Mouse (Mus musculus): ENCODE results near the gene Shc3. TPM values are rescaled to one million over a fixed set of nuclear protein-coding genes. Genes with fewer than 3 reads are reported as not detected.

Shc3 gene
- polyA plus RNA-seq, 1 experiment from 2014 or later, result 5.1 TPM

- H3K27me3 ChIP-seq, result no peaks in the 10 kb centered on the region
Measured at GRCm38 (mm10) chr13:51466117-51466841, 102.9 kb downstream of the Shc3 start.

GRCm38 (mm10) chr13:51464294-51464693, 104.9 kb downstream of the Shc3 start:
- H3K4me1 ChIP-seq, result 0 out of 2 replicates have a peak, but pooled peaks cover 4% of the 10 kb centered on the region
- no peaks in the 10 kb centered on the region for H3K27me3 ChIP-seq
- H3K4me2 ChIP-seq (replicated peaks), result no peak overlapping the region
- no peak overlapping the region for H3K4me3 ChIP-seq
- H3K27ac ChIP-seq, result no peak overlapping the region
- no peaks in the 10 kb centered on the region for H3K36me3 ChIP-seq
- ATAC-seq (ENCODE audit: low FRiP score), result no peak
- H3K9me3 ChIP-seq (replicated peaks), result no peaks in the 10 kb centered on the region
- H3K9ac ChIP-seq, result no peak overlapping the region
- 72% methylated on average over 4 of the region's 4 CpGs for WGBS

More at GRCm38 (mm10) chr13:51466117-51466841, 102.9 kb downstream of the Shc3 start:
- H3K9me3 ChIP-seq (replicated peaks), result no peaks in the 10 kb centered on the region
- H3K9ac ChIP-seq, result no peak overlapping the region
- 59% methylated on average over 14 of the region's 14 CpGs for WGBS
- ATAC-seq (ENCODE audit: low FRiP score), result no peak
- no peak overlapping the region for H3K4me3 ChIP-seq
- no peak overlapping the region for H3K27ac ChIP-seq
- H3K36me3 ChIP-seq, result no peaks in the 10 kb centered on the region
- H3K4me2 ChIP-seq (replicated peaks), result no peak overlapping the region
- H3K4me1 ChIP-seq, result 0 out of 2 replicates have a peak, but pooled peaks cover 4% of the 10 kb centered on the region

DNA sequence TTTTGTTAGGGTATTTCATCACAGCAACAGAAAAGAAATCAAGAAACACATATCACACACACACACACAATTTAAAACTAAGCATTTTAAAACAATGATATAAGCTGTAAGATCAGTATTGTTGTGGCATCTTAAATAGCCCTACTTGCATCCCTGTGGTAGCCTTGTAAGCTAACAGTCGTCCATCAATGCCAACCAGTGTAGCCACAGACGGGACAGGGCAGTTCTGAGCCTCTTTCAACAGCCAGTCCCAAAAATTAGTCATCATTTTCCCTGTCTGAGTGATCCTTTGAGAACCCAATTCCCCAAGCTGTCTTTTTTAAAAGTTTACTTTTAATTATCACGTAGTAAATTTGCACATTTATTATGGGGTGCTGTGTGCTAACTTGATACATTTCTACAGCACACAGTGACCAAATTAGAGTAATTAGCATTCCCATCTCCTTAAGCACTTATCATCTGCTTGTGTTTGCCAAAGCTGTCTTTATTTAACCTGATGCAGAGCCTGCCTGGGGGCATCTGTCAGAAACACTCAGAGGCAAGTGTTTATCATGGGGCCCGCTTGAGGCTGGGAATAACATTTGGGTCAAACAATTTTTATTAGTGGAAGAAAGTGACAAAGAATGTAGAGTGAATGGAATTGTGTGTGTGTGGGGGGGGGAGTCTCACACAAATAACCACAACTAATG, 112.9 kb downstream of the Shc3 start:
- no peaks in the 10 kb centered on the region for H3K9me3 ChIP-seq (replicated peaks)
- H3K4me3 ChIP-seq, result no peak overlapping the region
- H3K36me3 ChIP-seq, result no peaks in the 10 kb centered on the region
- H3K9ac ChIP-seq, result no peak overlapping the region
- ATAC-seq (ENCODE audit: low FRiP score), result no peak
- H3K4me1 ChIP-seq, result peaks cover 3% of the 10 kb centered on the region; the same call in 1 of the 2 replicates
- no peak overlapping the region for H3K27ac ChIP-seq
- WGBS, result 46% methylated on average over 4 of the region's 4 CpGs
- no peaks in the 10 kb centered on the region for H3K27me3 ChIP-seq
- no peak overlapping the region for H3K4me2 ChIP-seq (replicated peaks)

GRCm38 (mm10) chr13:51446550-51446949, 122.7 kb downstream of the Shc3 start:
- H3K27me3 ChIP-seq, result no peaks in the 10 kb centered on the region; the same call in 1 of the 2 replicates
- no peak overlapping the region for H3K27ac ChIP-seq
- H3K4me1 ChIP-seq, result no peaks in the 10 kb centered on the region
- H3K9ac ChIP-seq, result no peak overlapping the region
- no peak overlapping the region for H3K4me2 ChIP-seq (replicated peaks)
- WGBS, result 75% methylated on average over 4 of the region's 4 CpGs
- no peak for ATAC-seq (ENCODE audit: low FRiP score)
- no peaks in the 10 kb centered on the region for H3K36me3 ChIP-seq
- no peak overlapping the region for H3K4me3 ChIP-seq
- H3K9me3 ChIP-seq (replicated peaks), result no peaks in the 10 kb centered on the region

GRCm38 (mm10) chr13:51442922-51443321, 126.3 kb downstream of the Shc3 start:
- no peaks in the 10 kb centered on the region; the same call in 1 of the 2 replicates for H3K27me3 ChIP-seq
- no peak for ATAC-seq (ENCODE audit: low FRiP score)
- H3K36me3 ChIP-seq, result no peaks in the 10 kb centered on the region
- H3K4me2 ChIP-seq (replicated peaks), result no peak overlapping the region
- WGBS, result 81% methylated on average over 8 of the region's 8 CpGs
- H3K4me3 ChIP-seq, result no peak overlapping the region
- H3K4me1 ChIP-seq, result no peaks in the 10 kb centered on the region
- no peak overlapping the region for H3K9ac ChIP-seq
- H3K9me3 ChIP-seq (replicated peaks), result no peaks in the 10 kb centered on the region
- no peak overlapping the region for H3K27ac ChIP-seq

DNA sequence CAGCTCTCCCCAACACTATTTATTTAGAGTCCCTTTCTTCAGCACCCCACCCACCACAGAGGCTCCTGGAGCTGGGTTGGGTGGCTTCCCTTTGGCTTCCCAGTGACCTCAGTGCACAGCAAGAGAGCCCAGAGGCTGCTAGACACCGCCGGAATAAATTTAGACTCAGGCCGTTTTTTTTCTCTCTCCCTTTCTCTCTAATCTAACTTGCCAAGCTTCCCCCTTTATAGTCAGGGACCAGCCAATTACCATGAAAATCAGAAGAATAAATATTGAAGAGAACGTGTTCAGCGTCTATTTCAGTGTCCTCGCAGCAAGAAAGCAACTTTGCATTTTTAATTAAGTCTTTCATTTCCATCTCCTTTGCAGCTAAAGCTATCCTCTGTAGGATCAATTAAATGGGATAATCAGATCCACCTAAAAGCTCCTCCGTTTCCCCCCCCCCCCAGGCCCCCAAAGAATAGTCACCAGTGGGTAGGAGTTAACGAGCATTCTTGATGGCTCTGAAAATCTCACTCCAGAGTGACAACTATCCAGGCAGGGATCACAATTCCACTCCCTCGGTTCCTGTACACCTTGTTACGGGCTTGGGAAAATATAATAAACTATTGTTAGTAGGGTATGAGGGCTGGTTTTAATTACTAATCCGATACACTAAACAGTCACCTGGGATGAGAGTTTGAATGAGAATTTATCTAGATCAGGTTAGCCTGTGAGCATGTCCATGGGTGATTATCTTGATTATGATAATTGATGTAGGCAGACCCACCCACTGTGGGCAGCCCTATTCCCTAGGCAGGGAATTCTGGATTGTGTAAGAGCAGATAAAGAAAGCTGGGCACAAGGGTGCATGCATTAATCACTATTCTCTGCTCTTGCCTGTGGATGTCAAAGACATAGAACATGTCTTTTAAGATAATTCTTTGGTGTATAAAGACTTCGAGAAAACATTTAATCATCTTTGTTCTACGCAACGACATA, 131.8 kb downstream of the Shc3 start:
- ATAC-seq (ENCODE audit: low FRiP score), result peak; percentile 64
- WGBS, result 64% methylated on average over 14 of the region's 14 CpGs
- no peaks in the 10 kb centered on the region; the same call in 1 of the 2 replicates for H3K27me3 ChIP-seq
- H3K4me1 ChIP-seq, result no peaks in the 10 kb centered on the region; the same call in 1 of the 2 replicates
- H3K9me3 ChIP-seq (replicated peaks), result no peaks in the 10 kb centered on the region
- no peak overlapping the region for H3K9ac ChIP-seq
- no peak overlapping the region for H3K27ac ChIP-seq
- H3K4me3 ChIP-seq, result no peak overlapping the region
- H3K4me2 ChIP-seq (replicated peaks), result no peak overlapping the region
- H3K36me3 ChIP-seq, result no peaks in the 10 kb centered on the region

- no peak overlapping the region for H3K4me2 ChIP-seq (replicated peaks)
- no peak overlapping the region for H3K27ac ChIP-seq
- no peaks in the 10 kb centered on the region for H3K27me3 ChIP-seq
- no peaks in the 10 kb centered on the region for H3K9me3 ChIP-seq (replicated peaks)
- ATAC-seq (ENCODE audit: low FRiP score), result no peak
- no peaks in the 10 kb centered on the region for H3K36me3 ChIP-seq
- WGBS, result 75% methylated on average over 2 of the region's 2 CpGs
- H3K4me1 ChIP-seq, result no peaks in the 10 kb centered on the region; the same call in 1 of the 2 replicates
- no peak overlapping the region for H3K9ac ChIP-seq
- no peak overlapping the region for H3K4me3 ChIP-seq
Measured at GRCm38 (mm10) chr13:51435146-51435545, 134.1 kb downstream of the Shc3 start.

GRCm38 (mm10) chr13:51434460-51434859, 134.8 kb downstream of the Shc3 start:
- no peaks in the 10 kb centered on the region; the same call in 1 of the 2 replicates for H3K4me1 ChIP-seq
- no peak overlapping the region for H3K27ac ChIP-seq
- no peak overlapping the region for H3K4me2 ChIP-seq (replicated peaks)
- ATAC-seq (ENCODE audit: low FRiP score), result no peak
- no peak overlapping the region for H3K4me3 ChIP-seq
- no peaks in the 10 kb centered on the region for H3K27me3 ChIP-seq
- no peaks in the 10 kb centered on the region for H3K9me3 ChIP-seq (replicated peaks)
- WGBS, result 66% methylated on average over 2 of the region's 2 CpGs
- no peaks in the 10 kb centered on the region for H3K36me3 ChIP-seq
- H3K9ac ChIP-seq, result no peak overlapping the region

- no peak overlapping the region for H3K9ac ChIP-seq
- H3K36me3 ChIP-seq, result no peaks in the 10 kb centered on the region
- no peak overlapping the region for H3K4me3 ChIP-seq
- H3K4me2 ChIP-seq (replicated peaks), result no peak overlapping the region
- no peak overlapping the region for H3K27ac ChIP-seq
- ATAC-seq (ENCODE audit: low FRiP score), result no peak
- 41% methylated on average over 3 of the region's 3 CpGs for WGBS
- H3K9me3 ChIP-seq (replicated peaks), result no peaks in the 10 kb centered on the region
- H3K27me3 ChIP-seq, result no peaks in the 10 kb centered on the region
- H3K4me1 ChIP-seq, result no peaks in the 10 kb centered on the region; the same call in 1 of the 2 replicates
Measured at GRCm38 (mm10) chr13:51433371-51433770, 135.8 kb downstream of the Shc3 start.

DNA sequence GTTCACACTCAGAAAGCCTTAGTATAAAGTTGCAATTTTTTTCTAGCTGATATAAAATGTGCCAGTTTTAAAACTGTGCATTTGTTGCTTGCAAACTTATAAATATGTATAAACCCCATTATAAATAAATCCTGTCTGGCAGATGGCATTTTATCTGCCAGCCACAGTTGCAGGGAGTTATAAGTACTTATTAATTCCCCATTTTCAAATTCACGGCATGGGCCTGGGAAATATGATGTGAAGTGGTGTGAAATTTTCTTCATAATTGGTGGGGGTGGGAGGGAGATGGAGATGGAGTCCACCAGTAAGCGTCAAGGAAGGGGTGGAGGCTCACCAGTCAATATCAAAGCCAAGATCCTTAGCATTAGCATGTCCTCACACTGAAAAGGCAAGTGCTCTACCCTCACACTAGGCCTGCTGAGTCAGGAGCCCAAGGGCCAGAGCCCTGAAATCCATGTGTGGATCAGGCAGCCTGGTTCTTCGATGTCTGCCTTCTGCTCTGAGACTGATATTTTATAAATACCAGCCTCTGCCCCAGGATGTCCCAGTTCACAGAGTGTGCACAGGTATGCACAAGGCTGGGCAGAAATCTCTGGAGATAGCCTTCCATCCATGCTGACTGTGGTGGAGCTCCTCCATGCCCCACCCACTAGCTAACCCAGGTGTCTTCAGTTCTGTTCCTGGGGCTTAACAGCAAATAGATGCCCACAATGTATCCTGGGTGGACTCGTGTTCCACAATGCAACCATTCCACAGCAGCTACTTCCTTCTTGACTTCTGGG, 143.4 kb downstream of the Shc3 start:
- Histone ChIP-seq H3K27me3 (no peaks in the 10 kb centered on the region), H3K4me3 (no peak overlapping the region), H3K27ac (no peak overlapping the region), H3K36me3 (no peaks in the 10 kb centered on the region), H3K4me2 (replicated peaks) (no peak overlapping the region), H3K9me3 (replicated peaks) (no peaks in the 10 kb centered on the region), H3K4me1 (no peaks in the 10 kb centered on the region), H3K9ac (no peak overlapping the region)
- no peak for ATAC-seq (ENCODE audit: low FRiP score)
- WGBS, result 87% methylated on average over 4 of the region's 4 CpGs

- Histone ChIP-seq H3K27ac (no peak overlapping the region), H3K9ac (no peak overlapping the region), H3K4me2 (replicated peaks) (no peak overlapping the region), H3K4me3 (no peak overlapping the region), H3K27me3 (no peaks in the 10 kb centered on the region), H3K36me3 (no peaks in the 10 kb centered on the region), H3K4me1 (no peaks in the 10 kb centered on the region), H3K9me3 (replicated peaks) (no peaks in the 10 kb centered on the region)
- ATAC-seq (ENCODE audit: low FRiP score), result no peak
- 19% methylated on average over 5 of the region's 5 CpGs for WGBS
Measured at GRCm38 (mm10) chr13:51424647-51425046, 144.6 kb downstream of the Shc3 start.
